Mouse (Mus musculus) limb, embryonic 14.5 days (tissue): Measurements from ENCODE around the gene Pkm. TPM values are rescaled to one million over a fixed set of nuclear protein-coding genes. Genes with fewer than 3 reads are reported as not detected.

ENCODE experiments used
- ATAC-seq: fragments of 200-750 bp; cut with Nextera tagmentation; 2 replicates; pipeline ENCODE4 v1.8.0; 2017; ENCODE audit warnings: low read depth, moderate number of reproducible peaks, moderate TSS enrichment; ENCODE audit not compliant: low FRiP score
- DNase-seq: peaks from one replicate; pipeline ENCODE4 v3.0.0-alpha.2; 2015; ENCODE audit warnings: low spot score
- H3K27ac ChIP-seq: fragments of 300-500 bp; sonication (generic); replicated peaks from 2 replicates; pipeline ENCODE4 v1.5.1; 2014; ENCODE audit warnings: low read depth, mild to moderate bottlenecking, low read length, moderate library complexity, mixed read lengths
- H3K27me3 ChIP-seq: fragments of 300-500 bp; sonication (generic); 2 replicates; pipeline ENCODE4 v1.6.1; 2014; ENCODE audit warnings: low read length, mixed read lengths; ENCODE audit not compliant: control insufficient read depth, insufficient read depth
- H3K36me3 ChIP-seq: fragments of 300-500 bp; sonication (generic); 2 replicates; pipeline ENCODE4 v1.6.1; 2014; ENCODE audit warnings: mild to moderate bottlenecking, low read length, moderate library complexity, mixed read lengths; ENCODE audit not compliant: control insufficient read depth, insufficient read depth
- H3K4me1 ChIP-seq: fragments of 300-500 bp; sonication (generic); 2 replicates; pipeline ENCODE4 v1.6.1; 2014; ENCODE audit warnings: antibody characterized with exemption, low read length, mixed read lengths; ENCODE audit not compliant: control insufficient read depth, insufficient read depth
- H3K4me2 ChIP-seq: fragments of 300-500 bp; sonication (generic); replicated peaks from 2 replicates; pipeline ENCODE4 v1.6.1; 2014; ENCODE audit warnings: low read depth, mild to moderate bottlenecking, low read length, moderate library complexity; ENCODE audit not compliant: severe bottlenecking
- H3K4me3 ChIP-seq: fragments of 300-500 bp; sonication (generic); replicated peaks from 2 replicates; pipeline ENCODE4 v1.5.1; 2014; ENCODE audit warnings: low read length
- H3K9ac ChIP-seq: fragments of 300-500 bp; sonication (generic); 2 replicates; pipeline ENCODE4 v1.6.1; 2014; ENCODE audit warnings: mild to moderate bottlenecking, low read depth, low read length, moderate library complexity; ENCODE audit not compliant: severe bottlenecking
- H3K9me3 ChIP-seq: fragments of 300-500 bp; sonication (generic); 2 replicates; pipeline ENCODE4 v1.6.1; 2016; ENCODE audit warnings: low read length; ENCODE audit not compliant: control insufficient read depth
- POLR2A ChIP-seq: fragments of 200-500 bp; IDR thresholded peaks from 2 replicates; pipeline ENCODE4 v1.8.0; 2012; ENCODE audit warnings: inconsistent platforms, mild to moderate bottlenecking, moderate library complexity, borderline replicate concordance; ENCODE audit not compliant: insufficient read depth, insufficient read length; ENCODE audit errors: extremely low read depth
- WGBS: fragments of 180-500 bp; shearing (Covaris S2); extraction: QIAGEN DNeasy Blood & Tissue Kit; methylation state at CpG from one replicate; pipeline ENCODE4 v1.1.7; 2014; 5-methylcytosine and 5-hydroxymethylcytosine counted together
- polyA plus RNA-seq, 2 experiments: library from polyadenylated mRNA; depleted of rRNA in 1 of 2; stranded (reverse) in 1 of 2; unstranded in 1 of 2; fragments of >200 nt; fragmentation: Nextera tagmentation in 1 of 2; extraction: Ambion mirVana in 1 of 2; gene quantifications; 2 replicates each; pipeline versions ENCODE4 v1.2.1 to v1.2.3; 2012 to 2014

Pkm gene
- polyA plus RNA-seq, 2 experiments = 988 to 1,025 TPM

GRCm38 (mm10) chr9:59638372-59638771, 17.8 kb upstream of the Pkm start:
- no peak overlapping the region for H3K27ac ChIP-seq
- TF ChIP-seq POLR2A = no peak
- no peak overlapping the region for H3K9ac ChIP-seq
- no peak overlapping the region for H3K4me3 ChIP-seq
- H3K9me3 ChIP-seq = no peaks in the 10 kb centered on the region
- ATAC-seq (no peak), DNase-seq (no peak)
- WGBS = 76% methylated on average over 1 of the region's 1 CpGs
- H3K36me3 ChIP-seq = peaks cover 82% of the 10 kb centered on the region
- no peak overlapping the region for H3K4me2 ChIP-seq
- H3K27me3 ChIP-seq = no peaks in the 10 kb centered on the region
- no peaks in the 10 kb centered on the region for H3K4me1 ChIP-seq

- Histone ChIP-seq H3K9ac (no peak overlapping the region), H3K4me1 (no peaks in the 10 kb centered on the region), H3K27ac (no peak overlapping the region), H3K27me3 (no peaks in the 10 kb centered on the region), H3K4me3 (no peak overlapping the region), H3K9me3 (no peaks in the 10 kb centered on the region), H3K4me2 (no peak overlapping the region), H3K36me3 (peaks cover 80% of the 10 kb centered on the region)
- DNase-seq = no peak
- ATAC-seq = no peak
- no peak for TF ChIP-seq POLR2A
- 86% methylated on average over 4 of the region's 4 CpGs for WGBS
Observed at GRCm38 (mm10) chr9:59639936-59640335, 16.2 kb upstream of the Pkm start.

- Histone ChIP-seq H3K27me3 (no peaks in the 10 kb centered on the region), H3K27ac (no peak overlapping the region), H3K4me3 (no peak overlapping the region), H3K9me3 (no peaks in the 10 kb centered on the region), H3K36me3 (peaks cover 74% of the 10 kb centered on the region), H3K4me2 (no peak overlapping the region), H3K9ac (no peak overlapping the region), H3K4me1 (no peaks in the 10 kb centered on the region)
- TF ChIP-seq POLR2A = no peak
- WGBS = 79% methylated on average over 2 of the region's 2 CpGs
- DNase-seq = no peak
- ATAC-seq = no peak
Observed at GRCm38 (mm10) chr9:59641320-59641719, 14.8 kb upstream of the Pkm start.

- no peaks in the 10 kb centered on the region for H3K4me1 ChIP-seq
- ATAC-seq (no peak), DNase-seq (no peak)
- peaks cover 40% of the 10 kb centered on the region for H3K36me3 ChIP-seq
- H3K27ac ChIP-seq = no peak overlapping the region
- H3K4me3 ChIP-seq = no peak overlapping the region
- H3K27me3 ChIP-seq = no peaks in the 10 kb centered on the region
- no peaks in the 10 kb centered on the region for H3K9me3 ChIP-seq
- no peak for TF ChIP-seq POLR2A
- H3K9ac ChIP-seq = no peak overlapping the region
- H3K4me2 ChIP-seq = no peak overlapping the region
- WGBS = 98% methylated on average over 4 of the region's 4 CpGs
Observed at GRCm38 (mm10) chr9:59649911-59650310, 6.3 kb upstream of the Pkm start.

GRCm38 (mm10) chr9:59653371-59653770, 2.8 kb upstream of the Pkm start:
- no peak overlapping the region for H3K9ac ChIP-seq
- no peak for ATAC-seq
- 27% methylated on average over 3 of the region's 3 CpGs for WGBS
- no peak overlapping the region for H3K27ac ChIP-seq
- no peak for DNase-seq
- H3K4me3 ChIP-seq = no peak overlapping the region
- peaks cover 29% of the 10 kb centered on the region for H3K36me3 ChIP-seq
- peaks cover 6% of the 10 kb centered on the region; the same call in 1 of the 2 replicates for H3K4me1 ChIP-seq
- H3K27me3 ChIP-seq = no peaks in the 10 kb centered on the region
- no peak for TF ChIP-seq POLR2A
- H3K9me3 ChIP-seq = no peaks in the 10 kb centered on the region
- no peak overlapping the region for H3K4me2 ChIP-seq

GRCm38 (mm10) chr9:59654450-59654983, 1.7 kb upstream of the Pkm start:
- no peak overlapping the region for H3K4me2 ChIP-seq
- peaks cover 20% of the 10 kb centered on the region for H3K36me3 ChIP-seq
- ATAC-seq (no peak), DNase-seq (no peak)
- no peak overlapping the region for H3K27ac ChIP-seq
- no peak overlapping the region for H3K4me3 ChIP-seq
- peaks cover 14% of the 10 kb centered on the region for H3K4me1 ChIP-seq
- no peak overlapping the region for H3K9ac ChIP-seq
- no peaks in the 10 kb centered on the region for H3K9me3 ChIP-seq
- TF ChIP-seq POLR2A = no peak
- WGBS = 96% methylated on average over 2 of the region's 2 CpGs
- no peaks in the 10 kb centered on the region for H3K27me3 ChIP-seq
